Mouse (Mus musculus) hindbrain, postnatal 0 days (tissue): ENCODE results near the gene Gm20604. TPM values are rescaled to one million over a fixed set of nuclear protein-coding genes. Genes with fewer than 3 reads are reported as not detected.

Source experiments
- ATAC-seq: fragments of 200-750 bp; cut with Nextera tagmentation; 2 replicates; pipeline ENCODE4 v1.8.0; 2017; ENCODE audit warnings: mild to moderate bottlenecking, moderate TSS enrichment, moderate library complexity
- DNase-seq: peaks from one replicate; pipeline ENCODE4 v3.0.0-alpha.2; 2015; ENCODE audit warnings: low spot score
- H3K27ac ChIP-seq: fragments of 300-500 bp; sonication (generic); 2 replicates; pipeline ENCODE4 v1.5.1; 2014; ENCODE audit warnings: mild to moderate bottlenecking
- H3K27me3 ChIP-seq: fragments of 300-500 bp; sonication (generic); 2 replicates; pipeline ENCODE4 v1.6.1; 2014; ENCODE audit warnings: low read length, mixed read lengths; ENCODE audit not compliant: insufficient read depth
- H3K36me3 ChIP-seq: fragments of 300-500 bp; sonication (generic); 2 replicates; pipeline ENCODE4 v1.6.1; 2014; ENCODE audit warnings: low read length, mixed read lengths; ENCODE audit not compliant: insufficient read depth
- H3K4me1 ChIP-seq: fragments of 300-500 bp; sonication (generic); 2 replicates; pipeline ENCODE4 v1.6.1; 2014; ENCODE audit warnings: antibody characterized with exemption, low read length, mixed read lengths; ENCODE audit not compliant: insufficient read depth
- H3K4me2 ChIP-seq: fragments of 300-500 bp; sonication (generic); 2 replicates; pipeline ENCODE4 v1.6.1; 2014; ENCODE audit warnings: low read depth, mild to moderate bottlenecking, low read length, moderate library complexity, mixed read lengths
- H3K4me3 ChIP-seq: fragments of 300-500 bp; sonication (generic); 2 replicates; pipeline ENCODE4 v1.5.1; 2014; ENCODE audit warnings: low read length
- H3K9ac ChIP-seq: fragments of 300-500 bp; sonication (generic); replicated peaks from 2 replicates; pipeline ENCODE4 v1.6.1; 2014; ENCODE audit warnings: mild to moderate bottlenecking, low read length, moderate library complexity, mixed read lengths
- H3K9me3 ChIP-seq: fragments of 300-500 bp; sonication (generic); 2 replicates; pipeline ENCODE4 v1.6.1; 2016; ENCODE audit warnings: low read length, mixed read lengths
- CTCF ChIP-seq: IDR thresholded peaks from 2 replicates; pipeline ENCODE4 v1.5.1; 2016; ENCODE audit warnings: antibody characterized with exemption, control low read depth, low read depth
- WGBS: fragments of 180-500 bp; shearing (Covaris S2); extraction: QIAGEN DNeasy Blood & Tissue Kit; methylation state at CpG from one replicate; pipeline ENCODE4 v1.1.7; 2014; 5-methylcytosine and 5-hydroxymethylcytosine counted together
- polyA plus RNA-seq: library from polyadenylated mRNA; unstranded; fragments of >200 nt; fragmentation: Nextera tagmentation; extraction: Ambion mirVana; gene quantifications from 2 replicates; pipeline ENCODE4 v1.2.1, GENCODE M21; 2015
- total RNA-seq: library from RNA; depleted of rRNA; stranded (reverse); fragments of >200 nt; gene quantifications from 2 replicates; pipeline ENCODE4 v1.2.3, GENCODE M21; 2014

Gm20604 gene
- total and polyA plus RNA-seq, 2 experiments from 2014 or later: 18.8 to 48.1 TPM

GRCm38 (mm10) chr12:102778151-102778550 is 19.7 kb upstream of the Gm20604 start:
- no peaks in the 10 kb centered on the region for H3K27me3 ChIP-seq
- WGBS: 83% methylated on average over 5 of the region's 5 CpGs
- H3K36me3 ChIP-seq: peaks cover 22% of the 10 kb centered on the region; the same call in 1 of the 2 replicates

GRCm38 (mm10) chr12:102776035-102776434 is 17.6 kb upstream of the Gm20604 start:
- Histone ChIP-seq H3K4me1 (no peaks in the 10 kb centered on the region), H3K4me3 (no peak overlapping the region), H3K27me3 (no peaks in the 10 kb centered on the region), H3K36me3 (peaks cover 42% of the 10 kb centered on the region), H3K9me3 (no peaks in the 10 kb centered on the region), H3K27ac (no peak overlapping the region), H3K9ac (no peak overlapping the region), H3K4me2 (no peak overlapping the region)
- DNase-seq (no peak), ATAC-seq (no peak)
- TF ChIP-seq CTCF: no peak
- 89% methylated on average over 14 of the region's 14 CpGs for WGBS

More at GRCm38 (mm10) chr12:102778151-102778550, 19.7 kb upstream of the Gm20604 start:
- Histone ChIP-seq H3K9ac (no peak overlapping the region), H3K4me1 (no peaks in the 10 kb centered on the region), H3K4me2 (no peak overlapping the region), H3K27ac (no peak overlapping the region), H3K4me3 (no peak overlapping the region), H3K9me3 (no peaks in the 10 kb centered on the region)
- DNase-seq (no peak), ATAC-seq (no peak)
- TF ChIP-seq CTCF: no peak

- DNase-seq (no peak), ATAC-seq (no peak)
- H3K36me3 ChIP-seq: peaks cover 72% of the 10 kb centered on the region
- H3K4me1 ChIP-seq: no peaks in the 10 kb centered on the region
- no peak for TF ChIP-seq CTCF
- H3K4me3 ChIP-seq: no peak overlapping the region
- no peak overlapping the region for H3K4me2 ChIP-seq
- H3K27ac ChIP-seq: no peak overlapping the region
- WGBS: 94% methylated on average over 5 of the region's 5 CpGs
- no peaks in the 10 kb centered on the region for H3K27me3 ChIP-seq
- no peaks in the 10 kb centered on the region for H3K9me3 ChIP-seq
- no peak overlapping the region for H3K9ac ChIP-seq
These were observed 14.2 kb upstream of the Gm20604 start for GRCm38 (mm10) chr12:102772676-102773075.

GRCm38 (mm10) chr12:102771601-102772000 is 13.1 kb upstream of the Gm20604 start:
- H3K9me3 ChIP-seq: no peaks in the 10 kb centered on the region
- no peaks in the 10 kb centered on the region for H3K4me1 ChIP-seq
- H3K9ac ChIP-seq: no peak overlapping the region
- H3K27me3 ChIP-seq: no peaks in the 10 kb centered on the region
- 95% methylated on average over 8 of the region's 8 CpGs for WGBS
- no peak overlapping the region for H3K4me3 ChIP-seq
- ATAC-seq (no peak), DNase-seq (no peak)
- no peak overlapping the region for H3K4me2 ChIP-seq
- peaks cover 79% of the 10 kb centered on the region for H3K36me3 ChIP-seq
- TF ChIP-seq CTCF: no peak
- no peak overlapping the region for H3K27ac ChIP-seq

GRCm38 (mm10) chr12:102769000-102769399 is 10.5 kb upstream of the Gm20604 start:
- ATAC-seq: no peak

GRCm38 (mm10) chr12:102763696-102764095 is 5.2 kb upstream of the Gm20604 start:
- Histone ChIP-seq H3K4me1 (peaks cover 6% of the 10 kb centered on the region; the same call in 1 of the 2 replicates), H3K9me3 (no peaks in the 10 kb centered on the region), H3K27me3 (no peaks in the 10 kb centered on the region), H3K4me2 (no peak overlapping the region), H3K36me3 (peaks cover 31% of the 10 kb centered on the region), H3K27ac (no peak overlapping the region), H3K9ac (no peak overlapping the region), H3K4me3 (no peak overlapping the region)
- ATAC-seq (no peak), DNase-seq (no peak)
- TF ChIP-seq CTCF: no peak

More at GRCm38 (mm10) chr12:102769000-102769399, 10.5 kb upstream of the Gm20604 start:
- Histone ChIP-seq H3K4me1 (no peaks in the 10 kb centered on the region), H3K9ac (no peak overlapping the region), H3K9me3 (no peaks in the 10 kb centered on the region), H3K4me3 (no peak overlapping the region), H3K4me2 (no peak overlapping the region), H3K27ac (no peak overlapping the region), H3K36me3 (peaks cover 74% of the 10 kb centered on the region), H3K27me3 (no peaks in the 10 kb centered on the region)
- 96% methylated on average over 4 of the region's 4 CpGs for WGBS
- peak; percentile 33 for TF ChIP-seq CTCF
- DNase-seq: peak; percentile 19

- H3K4me1 ChIP-seq: peaks cover 7% of the 10 kb centered on the region; the same call in 1 of the 2 replicates
- no peak overlapping the region for H3K9ac ChIP-seq
- no peak for ATAC-seq
- no peak overlapping the region for H3K4me2 ChIP-seq
- no peaks in the 10 kb centered on the region for H3K27me3 ChIP-seq
- H3K4me3 ChIP-seq: no peak overlapping the region
- WGBS: 93% methylated on average over 3 of the region's 3 CpGs
- H3K9me3 ChIP-seq: no peaks in the 10 kb centered on the region
- TF ChIP-seq CTCF: no peak
- no peak for DNase-seq
- H3K36me3 ChIP-seq: peaks cover 16% of the 10 kb centered on the region
- H3K27ac ChIP-seq: no peak overlapping the region
These were observed 3.2 kb upstream of the Gm20604 start for GRCm38 (mm10) chr12:102761668-102762067.
